Mouse (Mus musculus) adrenal gland, postnatal 10 days (tissue): Measurements from ENCODE around the gene Park7. TPM values are rescaled to one million over a fixed set of nuclear protein-coding genes. Genes with fewer than 3 reads are reported as not detected.

Experiments
- DNase-seq: peaks from one replicate; pipeline ENCODE4 v3.0.0; 2021; ENCODE audit warnings: mixed read lengths
- long read RNA-seq, 2 experiments: library from polyadenylated mRNA; stranded (forward); transcript quantifications; one replicate each; pipeline ENCODE4 v2.0.0; 2021
- total RNA-seq, 2 experiments: library from RNA; stranded (reverse); gene quantifications; 2 replicates each; pipeline ENCODE4 v1.2.3; 2021

Park7 gene
- total RNA-seq, result 100 to 1,000 TPM; 242 to 261 TPM
- long read RNA-seq, experiment 1, transcript Park7-202 (7 exons, 919 nt), result minor isoform, 5 of 521 reads
- long read RNA-seq, experiment 1, transcript Park7-204 (7 exons, 882 nt), result minor isoform, 17 of 521 reads
- long read RNA-seq, experiment 1, transcript Park7-201 (7 exons, 908 nt), result major isoform, 348 of 521 reads
- long read RNA-seq, experiment 1, partial matches to known transcripts, result 15 of 521 reads
- long read RNA-seq, experiment 1, other reads (novel, unspliced or antisense), result 134 of 521 reads
- long read RNA-seq, experiment 2, transcript Park7-204 (7 exons, 882 nt), result minor isoform, 8 of 327 reads
- long read RNA-seq, experiment 2, transcript Park7-201 (7 exons, 908 nt), result major isoform, 255 of 327 reads
- long read RNA-seq, experiment 2, partial matches to known transcripts, result 7 of 327 reads
- long read RNA-seq, experiment 2, other reads (novel, unspliced or antisense), result 52 of 327 reads

GRCm38 (mm10) chr4:150914290-150914733, at the start of gene Park7, which contains the start of gene Tnfrsf9:
Park7 (minus strand) TSS chr4:150914437.
Tnfrsf9 (plus strand) TSS chr4:150914562.
- DNase-seq, result peak; percentile 97

GRCm38 (mm10) chr4:150963711-150964110, 49.5 kb upstream of the Park7 start:
- DNase-seq, result peak; percentile 15

DNA sequence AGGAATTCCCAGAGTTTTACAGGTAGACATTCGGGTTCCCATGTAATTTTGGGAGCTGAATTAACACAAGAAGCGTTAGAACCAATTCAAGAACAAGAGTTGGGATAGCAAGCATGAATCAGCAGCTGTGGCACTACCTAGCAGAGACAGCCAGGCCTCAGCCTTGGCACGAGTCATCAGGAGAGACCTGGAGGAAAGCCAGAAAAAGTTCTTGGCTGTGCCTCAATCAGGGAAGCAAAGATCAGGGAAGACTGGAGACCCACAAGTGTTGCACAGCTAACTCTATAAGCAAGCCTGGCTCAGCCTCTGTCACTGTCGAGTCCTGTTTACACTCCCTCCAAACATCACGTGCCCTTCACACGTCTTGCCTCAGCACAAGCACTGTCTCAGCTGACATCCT, 48.0 kb upstream of the Park7 start:
- peak; percentile 83 for DNase-seq

DNA sequence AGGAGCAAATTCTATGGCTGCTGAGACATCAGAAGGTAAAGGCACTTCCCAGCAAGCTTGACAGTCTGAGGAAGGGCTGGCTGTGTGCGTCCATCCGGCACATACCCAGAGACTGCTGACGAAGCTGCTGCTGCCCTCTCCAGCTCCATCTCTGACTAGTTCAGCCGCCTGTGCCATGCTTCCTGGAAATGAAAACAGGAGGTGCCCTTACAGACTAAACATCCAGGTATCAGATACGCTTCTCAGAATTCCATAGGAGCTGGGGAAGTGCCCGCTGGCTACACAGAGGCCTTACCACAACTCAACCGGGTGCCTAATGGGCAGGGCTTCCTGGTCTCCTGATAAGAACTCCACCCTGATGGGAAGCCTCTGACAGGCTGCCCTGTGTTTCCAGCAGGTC, 44.3 kb upstream of the Park7 start:
- DNase-seq, result no peak

- DNase-seq, result no peak
These were observed 42.8 kb upstream of the Park7 start for GRCm38 (mm10) chr4:150957106-150957458.

GRCm38 (mm10) chr4:150956369-150957105, 42.3 kb upstream of the Park7 start:
- peak; percentile 8 for DNase-seq

DNA sequence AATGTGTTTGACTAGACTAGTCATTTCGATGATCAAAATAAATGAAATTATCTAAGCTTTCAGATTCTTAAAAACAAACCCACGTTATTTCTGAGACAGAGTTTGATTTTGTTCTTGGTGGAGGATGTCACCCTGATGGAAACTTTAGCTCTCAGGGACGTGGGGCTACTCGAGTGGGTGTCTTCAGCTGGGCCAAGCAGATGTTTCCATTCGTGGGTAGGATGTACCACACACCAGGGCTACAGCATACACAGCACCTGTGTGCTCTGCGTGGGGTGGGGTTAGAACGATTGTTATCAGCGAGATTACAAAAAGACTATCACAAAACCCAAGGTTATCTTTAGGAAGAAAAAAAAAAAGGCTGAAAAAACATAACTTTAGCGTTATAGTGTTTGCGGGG, 36.7 kb upstream of the Park7 start:
- no peak for DNase-seq

GRCm38 (mm10) chr4:150944707-150945106, 30.5 kb upstream of the Park7 start:
- no peak for DNase-seq

GRCm38 (mm10) chr4:150939991-150940651, 25.9 kb upstream of the Park7 start:
- DNase-seq, result no peak

DNA sequence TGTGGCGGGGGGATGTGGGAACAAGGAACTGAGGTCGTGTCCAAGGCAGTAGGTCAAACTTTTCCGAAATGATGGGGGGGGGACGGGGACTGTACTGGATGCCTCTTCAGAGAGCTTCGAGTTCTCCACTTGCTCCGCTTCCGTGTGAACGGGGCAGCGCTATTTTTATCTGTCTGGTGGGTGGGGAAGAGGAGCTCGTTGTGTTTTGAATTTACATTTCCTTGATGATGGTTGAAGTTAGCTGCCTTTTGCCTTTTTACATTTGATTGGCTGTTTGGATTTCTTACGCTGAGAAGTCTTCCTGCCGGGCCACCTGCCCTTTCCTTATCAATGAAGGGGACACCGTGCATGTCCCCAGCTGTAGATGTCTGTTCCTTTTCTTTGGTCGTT, 23.8 kb upstream of the Park7 start:
- DNase-seq, result no peak

- peak; percentile 36 for DNase-seq
These were observed 23.2 kb upstream of the Park7 start for GRCm38 (mm10) chr4:150937293-150938062.

GRCm38 (mm10) chr4:150933503-150933902, 19.3 kb upstream of the Park7 start:
- no peak for DNase-seq

DNA sequence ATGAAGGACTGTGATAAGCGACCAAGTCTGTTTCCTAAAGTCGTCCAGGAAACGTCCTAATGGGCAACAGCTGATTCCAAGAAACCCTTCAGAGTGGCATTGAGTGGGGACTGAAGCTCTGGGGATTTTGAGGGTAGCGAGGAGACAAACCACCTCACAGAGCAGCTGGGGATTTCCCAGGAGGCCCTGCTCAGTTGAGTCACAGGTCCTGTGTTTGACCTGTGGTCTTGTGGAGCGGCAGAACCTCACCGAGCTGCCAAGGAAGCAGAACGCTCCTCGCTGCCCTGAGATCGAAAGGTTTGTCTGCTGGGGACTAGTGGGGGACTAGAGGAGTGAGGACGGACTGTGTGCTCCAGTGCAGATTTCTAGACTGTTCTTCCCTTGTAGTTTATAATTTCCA, 13.6 kb upstream of the Park7 start:
- no peak for DNase-seq

DNA sequence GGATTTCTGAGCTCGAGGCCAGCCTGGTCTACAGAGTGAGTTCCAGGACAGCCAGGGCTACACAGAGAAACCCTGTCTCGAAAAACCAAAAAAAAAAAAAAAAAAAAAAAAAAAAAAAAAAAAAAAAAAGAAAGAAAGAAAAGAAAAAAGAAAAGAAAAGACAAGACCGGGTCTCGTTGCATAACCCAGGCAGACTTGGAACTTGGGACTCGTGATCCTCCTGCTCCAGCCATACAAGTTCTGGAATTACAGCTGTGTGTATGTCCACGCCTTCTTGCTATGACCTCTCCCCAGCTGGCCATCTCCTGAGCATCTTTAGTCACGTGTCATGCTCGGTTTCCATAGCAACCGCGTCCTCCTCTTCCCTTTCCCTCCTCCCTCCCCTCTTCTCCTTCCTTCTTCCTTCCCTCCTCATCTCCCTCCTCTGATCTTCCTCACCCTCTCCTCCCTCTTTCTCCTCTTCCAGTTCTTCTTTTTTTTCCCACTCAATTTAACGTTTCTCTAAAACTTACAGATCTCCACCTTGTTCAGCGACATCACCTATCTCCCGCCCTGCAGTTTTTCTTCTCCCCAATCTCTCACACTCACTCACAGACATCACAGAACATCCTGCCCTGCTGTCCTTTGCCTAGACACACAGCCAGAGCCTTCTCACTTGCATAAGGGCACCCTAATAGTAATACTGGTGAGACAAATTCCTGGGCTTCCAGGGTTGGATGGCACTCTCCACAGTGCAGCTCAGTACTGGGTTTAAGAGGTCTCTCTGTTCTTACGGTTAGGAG, 12.9 kb upstream of the Park7 start:
- no peak for DNase-seq

GRCm38 (mm10) chr4:150925923-150926322, 11.7 kb upstream of the Park7 start:
- DNase-seq, result no peak

GRCm38 (mm10) chr4:150924936-150925335, 10.7 kb upstream of the Park7 start:
- DNase-seq, result no peak

DNA sequence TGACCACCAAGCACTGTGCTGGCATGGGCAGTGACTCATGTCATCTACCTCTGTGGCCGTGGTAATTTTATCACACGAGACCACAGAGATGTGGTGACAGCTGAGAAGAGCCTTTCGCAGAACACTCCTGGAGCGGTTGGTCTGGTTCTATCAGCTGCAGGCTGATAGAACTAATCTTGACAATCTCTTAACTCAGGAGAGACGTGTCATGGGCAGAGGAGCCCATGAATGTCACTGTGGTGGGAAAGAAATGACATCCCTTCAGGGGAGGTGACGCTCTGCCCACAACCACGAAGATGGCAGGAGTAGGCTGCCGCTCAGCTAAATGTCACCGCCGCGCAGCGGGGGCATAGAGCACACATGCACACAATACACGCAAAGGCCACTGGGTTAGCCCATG, 10.1 kb upstream of the Park7 start:
- DNase-seq, result no peak

GRCm38 (mm10) chr4:150921206-150921605, 7.0 kb upstream of the Park7 start:
- no peak for DNase-seq

- no peak for DNase-seq
These were observed 3.2 kb upstream of the Park7 start for GRCm38 (mm10) chr4:150917336-150918027.

GRCm38 (mm10) chr4:150915181-150915906, 1.1 kb upstream of the Park7 start:
- DNase-seq, result no peak
